Mouse (Mus musculus) testis, adult 2 months (tissue): ENCODE results near the gene Qrich1. TPM values are rescaled to one million over a fixed set of nuclear protein-coding genes. Genes with fewer than 3 reads are reported as not detected.

Experiments used
- H3K27ac ChIP-seq: fragments of 200-500 bp; 2 replicates; pipeline ENCODE4 v1.5.1; 2012; ENCODE audit warnings: low read depth, low read length; ENCODE audit not compliant: control insufficient read depth, insufficient read depth
- H3K27me3 ChIP-seq: fragments of 200-500 bp; 2 replicates; pipeline ENCODE4 v1.6.1; 2012; ENCODE audit warnings: mild to moderate bottlenecking, low read length, moderate library complexity; ENCODE audit not compliant: control insufficient read depth, insufficient read depth
- H3K36me3 ChIP-seq: fragments of 200-500 bp; 2 replicates; pipeline ENCODE4 v1.6.1; 2012; ENCODE audit warnings: mild to moderate bottlenecking, low read length; ENCODE audit not compliant: control insufficient read depth, insufficient read depth
- H3K4me1 ChIP-seq: fragments of 200-500 bp; 2 replicates; pipeline ENCODE4 v1.6.1; 2012; ENCODE audit warnings: low read length; ENCODE audit not compliant: control insufficient read depth, insufficient read depth
- H3K4me3 ChIP-seq: fragments of 200-500 bp; 2 replicates; pipeline ENCODE4 v1.5.1; 2012; ENCODE audit warnings: low read depth, mild to moderate bottlenecking, low read length, moderate library complexity, mixed read lengths; ENCODE audit not compliant: control insufficient read depth
- CTCF ChIP-seq: fragments of 200-500 bp; IDR thresholded peaks from 2 replicates; pipeline ENCODE4 v1.5.1; 2012; ENCODE audit warnings: low read depth, mild to moderate bottlenecking, inconsistent platforms, low read length, moderate library complexity; ENCODE audit not compliant: control insufficient read depth, insufficient read depth, insufficient replicate concordance
- POLR2A ChIP-seq: fragments of 200-500 bp; IDR thresholded peaks from 2 replicates; pipeline ENCODE4 v1.6.1; 2012; ENCODE audit warnings: low read depth, mild to moderate bottlenecking, inconsistent platforms, low read length, moderate library complexity; ENCODE audit not compliant: control insufficient read depth
- polyA plus RNA-seq: library from polyadenylated mRNA; depleted of rRNA; stranded (reverse); fragments of >200 nt; gene quantifications from 2 replicates; pipeline ENCODE4 v1.2.3, GENCODE M21; 2012

The Qrich1 gene
- polyA plus RNA-seq, 1 experiment, result 196 TPM

- no peak overlapping the region; the same call in 1 of the 2 replicates for H3K4me3 ChIP-seq
- H3K4me1 ChIP-seq, result no peaks in the 10 kb centered on the region
- TF ChIP-seq CTCF, result no peak
- TF ChIP-seq POLR2A, result no peak
These were observed 30.3 kb downstream of the Qrich1 start for GRCm38 (mm10) chr9:108546875-108547274.

GRCm38 (mm10) chr9:108559169-108559568 is 42.6 kb downstream of the Qrich1 start:
- Histone ChIP-seq H3K27ac (no peak overlapping the region; the same call in 1 of the 2 replicates), H3K27me3 (no peaks in the 10 kb centered on the region), H3K4me1 (no peaks in the 10 kb centered on the region), H3K4me3 (no peak overlapping the region), H3K36me3 (peaks cover 8% of the 10 kb centered on the region)
- TF ChIP-seq POLR2A, result no peak
- no peak for TF ChIP-seq CTCF

More at GRCm38 (mm10) chr9:108546875-108547274, 30.3 kb downstream of the Qrich1 start:
- Histone ChIP-seq H3K36me3 (peaks cover 4% of the 10 kb centered on the region), H3K27ac (no peak overlapping the region; the same call in 1 of the 2 replicates), H3K27me3 (no peaks in the 10 kb centered on the region)

DNA sequence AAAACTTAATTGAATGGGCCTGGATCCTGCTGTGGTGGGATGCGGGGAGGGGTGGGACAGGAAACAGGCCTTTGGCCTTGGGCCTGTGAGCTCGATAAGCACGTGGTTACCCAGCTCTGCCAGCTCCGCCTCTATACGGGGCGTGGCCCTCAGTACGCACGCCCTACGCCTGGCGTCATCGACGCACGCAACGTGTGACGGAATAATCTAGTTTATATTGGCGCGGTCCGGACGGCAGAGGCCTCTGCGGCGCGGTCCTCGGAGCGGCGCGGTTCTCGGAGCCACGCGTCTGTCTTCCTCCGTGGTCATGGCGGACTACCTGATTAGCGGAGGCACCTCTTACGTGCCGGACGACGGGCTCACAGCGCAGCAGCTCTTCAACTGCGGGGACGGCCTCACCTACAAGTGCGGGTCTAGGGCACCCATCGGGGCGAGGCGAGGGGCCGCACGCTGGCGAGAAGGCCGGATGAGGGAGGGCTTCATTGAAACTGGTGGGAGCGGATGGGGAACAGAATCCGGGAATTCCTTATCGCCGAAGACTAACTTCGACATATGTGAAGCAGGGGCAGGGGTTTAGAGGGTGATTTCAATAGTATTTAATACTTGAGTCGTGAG is 43.7 kb downstream of the Qrich1 start, which contains the start of gene Impdh2:
TSS of gene Impdh2 (plus strand) at position 60 of the 615 bp plus-strand sequence.
- H3K27me3 ChIP-seq, result no peaks in the 10 kb centered on the region
- TF ChIP-seq CTCF (peak; percentile 31; the same call in 1 of the 2 replicates), POLR2A (peak; percentile 92)
- H3K27ac ChIP-seq, result peak within 1 kb of the TSS; percentile 96
- H3K36me3 ChIP-seq, result peaks cover 8% of the 10 kb centered on the region
- peak within 1 kb of the TSS; percentile 96 for H3K4me3 ChIP-seq
- H3K4me1 ChIP-seq, result no peaks in the 10 kb centered on the region

DNA sequence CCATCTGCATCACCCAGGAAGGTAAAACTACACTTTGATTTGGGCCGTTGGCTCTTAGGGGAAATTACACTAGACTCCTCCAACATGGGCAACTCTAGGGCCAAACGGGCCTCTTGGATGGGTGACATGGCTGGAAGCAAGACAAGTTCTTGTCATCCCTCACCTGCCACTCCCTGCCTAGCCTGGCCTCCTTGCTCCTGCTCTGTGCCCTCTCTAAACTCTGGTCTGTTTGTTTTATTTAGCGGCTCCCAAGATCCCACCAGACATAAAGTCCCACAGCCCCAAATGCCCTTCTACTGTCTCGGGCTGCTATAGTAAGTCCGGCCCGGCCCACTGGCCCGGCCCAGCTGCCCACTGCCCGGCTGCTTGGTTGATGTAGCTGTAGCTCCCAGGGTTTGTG is 47.1 kb downstream of the Qrich1 start:
- TF ChIP-seq POLR2A (0 out of 2 replicates have a peak, but pooled peaks have one; percentile 17), CTCF (no peak)
- Histone ChIP-seq H3K27ac (no peak overlapping the region), H3K4me3 (peak overlapping the region; percentile 98), H3K27me3 (no peaks in the 10 kb centered on the region), H3K36me3 (peaks cover 4% of the 10 kb centered on the region), H3K4me1 (peaks cover 8% of the 10 kb centered on the region)

- Histone ChIP-seq H3K36me3 (peaks cover 3% of the 10 kb centered on the region), H3K27ac (no peak overlapping the region), H3K27me3 (no peaks in the 10 kb centered on the region), H3K4me1 (peaks cover 9% of the 10 kb centered on the region), H3K4me3 (peak overlapping the region; percentile 98)
- TF ChIP-seq CTCF (no peak), POLR2A (peak; percentile 5; the same call in 1 of the 2 replicates)
These were observed 47.5 kb downstream of the Qrich1 start for GRCm38 (mm10) chr9:108564131-108564530.

DNA sequence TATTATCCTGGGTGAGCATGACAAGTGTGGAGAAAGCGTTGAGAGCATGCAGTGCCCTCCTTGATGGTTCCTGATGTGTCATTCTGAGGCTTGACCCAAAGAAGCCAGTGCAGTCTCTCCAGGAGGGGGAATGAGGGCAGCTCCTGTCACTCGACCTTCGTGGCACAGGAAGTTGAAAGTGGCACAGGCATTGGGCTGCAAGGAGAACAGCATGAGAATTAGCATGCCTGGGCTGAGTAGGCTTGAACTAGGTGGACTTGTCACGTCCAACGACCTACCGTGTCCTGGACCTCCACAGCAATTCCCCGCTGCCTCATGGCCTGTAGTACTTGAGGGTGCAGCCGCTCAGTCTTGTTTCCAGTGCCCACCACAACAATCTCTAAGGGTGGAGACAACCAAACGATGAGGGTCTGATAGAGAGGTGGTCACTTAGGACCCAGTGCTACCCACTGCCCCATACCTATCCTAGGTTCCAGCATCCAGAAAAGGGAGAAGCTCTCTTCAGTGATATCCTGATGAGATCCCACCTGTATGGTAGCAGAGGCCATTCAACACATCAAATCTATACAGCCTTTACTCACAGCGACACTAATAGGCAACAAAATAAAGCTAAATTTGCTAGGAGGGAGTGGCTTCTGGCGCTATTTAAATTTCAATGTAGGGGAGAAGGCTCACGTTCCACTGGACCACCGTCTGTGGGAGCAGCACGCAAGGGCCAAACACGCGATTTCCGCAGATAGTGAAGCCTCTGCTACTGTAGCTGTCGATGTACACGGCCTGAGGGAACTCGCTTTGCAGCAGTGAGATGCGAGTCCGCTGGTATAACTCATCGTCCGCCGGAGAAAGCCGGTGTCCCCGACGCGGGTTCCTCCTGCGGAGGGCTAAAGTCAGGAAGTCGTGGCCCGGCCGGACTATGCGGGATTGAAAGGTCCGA is 49.5 kb downstream of the Qrich1 start:
- H3K4me3 ChIP-seq, result peak overlapping the region; percentile 98
- peaks cover 2% of the 10 kb centered on the region for H3K36me3 ChIP-seq
- H3K4me1 ChIP-seq, result peaks cover 20% of the 10 kb centered on the region

More for the DNA sequence above, 49.5 kb downstream of the Qrich1 start:
- Histone ChIP-seq H3K27ac (peak overlapping the region; percentile 95), H3K27me3 (no peaks in the 10 kb centered on the region)
- TF ChIP-seq POLR2A, result peak; percentile 43; the same call in 1 of the 2 replicates
- TF ChIP-seq CTCF, result no peak
